Mouse (Mus musculus) adrenal gland, postnatal 0 days (tissue): ENCODE measurements around the gene Gm20498. TPM values are rescaled to one million over a fixed set of nuclear protein-coding genes. Genes with fewer than 3 reads are reported as not detected.

Experiments used
- polyA plus RNA-seq: library from polyadenylated mRNA; unstranded; fragments of >200 nt; fragmentation: Nextera tagmentation; extraction: Ambion mirVana; gene quantifications from 2 replicates; pipeline ENCODE4 v1.2.1, GENCODE M21; 2015

Gene Gm20498
- polyA plus RNA-seq, result 32.5 and 37.2 TPM in 2 replicates

DNA sequence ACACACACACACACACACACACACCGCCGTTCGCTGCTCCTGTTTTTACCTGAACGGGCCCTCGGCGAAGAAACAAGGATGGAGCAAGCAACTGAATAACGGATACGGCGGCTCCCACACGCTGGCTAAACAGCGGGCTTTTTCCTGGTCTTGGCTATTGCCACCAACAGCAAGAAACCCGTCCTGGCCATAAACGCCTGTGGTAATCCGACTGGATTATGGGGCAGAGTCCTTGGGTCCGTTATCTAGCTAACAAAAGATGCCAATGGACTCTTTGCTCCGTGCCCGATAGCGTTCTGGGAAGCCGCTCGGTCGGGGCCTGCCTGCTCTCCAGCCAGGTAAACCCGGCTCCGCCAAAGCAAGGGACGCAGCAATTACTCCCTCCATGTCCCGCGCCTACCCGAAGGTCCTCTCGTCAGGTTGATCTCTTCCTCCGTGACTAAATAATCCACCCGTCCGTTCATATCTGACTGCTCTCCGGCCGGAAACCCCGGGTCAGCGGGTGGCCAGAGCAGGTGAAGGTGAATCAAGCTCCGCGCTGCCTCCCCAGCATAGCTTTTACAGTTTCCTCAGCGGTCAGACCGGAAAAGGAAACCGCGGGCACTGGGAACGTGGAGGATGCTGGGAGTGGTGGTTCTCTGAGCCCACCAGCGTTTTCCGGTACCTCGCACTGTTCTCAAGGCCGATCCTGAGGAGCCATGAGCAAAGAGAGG lies at the start of gene Gm20498, which contains the start of gene Synj2bp:
Gene Gm20498, minus strand, starts transcription at position 590 of the 713 bp plus-strand sequence.
Gene Synj2bp, minus strand, starts transcription at position 596 of the 713 bp plus-strand sequence.

GRCm38 (mm10) chr12:81568374-81568773 lies 35.7 kb upstream of the Gm20498 start, which contains the start of gene Adam21:
TSS of gene Adam21 (minus strand) at chr12:81568474.

DNA sequence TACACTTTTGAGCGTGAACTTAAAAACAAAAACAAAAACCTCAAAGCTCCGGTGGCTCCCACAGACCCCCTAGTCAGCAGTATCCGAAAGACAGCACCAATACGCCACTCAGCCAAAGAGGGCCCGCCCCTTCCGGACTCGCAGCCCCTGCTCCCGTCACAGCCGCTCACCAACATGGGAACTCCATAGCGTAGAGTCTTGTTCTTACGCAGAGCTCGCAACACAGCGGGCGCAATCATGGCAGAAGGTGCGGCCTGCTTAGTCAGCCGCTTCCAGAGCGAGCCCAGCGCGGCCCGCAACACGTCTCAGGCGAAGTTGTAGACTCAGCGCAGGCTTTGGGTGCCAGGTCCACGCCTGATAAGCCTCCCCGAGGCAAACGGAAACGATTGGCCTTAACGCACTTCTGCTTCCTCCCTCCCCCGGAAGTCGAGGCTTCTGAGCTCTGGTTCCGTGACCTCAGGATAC lies 47.9 kb downstream of the Gm20498 start, which contains the start of gene Cox16:
Gene Cox16, minus strand, starts transcription at position 401 of the 465 bp plus-strand sequence.

DNA sequence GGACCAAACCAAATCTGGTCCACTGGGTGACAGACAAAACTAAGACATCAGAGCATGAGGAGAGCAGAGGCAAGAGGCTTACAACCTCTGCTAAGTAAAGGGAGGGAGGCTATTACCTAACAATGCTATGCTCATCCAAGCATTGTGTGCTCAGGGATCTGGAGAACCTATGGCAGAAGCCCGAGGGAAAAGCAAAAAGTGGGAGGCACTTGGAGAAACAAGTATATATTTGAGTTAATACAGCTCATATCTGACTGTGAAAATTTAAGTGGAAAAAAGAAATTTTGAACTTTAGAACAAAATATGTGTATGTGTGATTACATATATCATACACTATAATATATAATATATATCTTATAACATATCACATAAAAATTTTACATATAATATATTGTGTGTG lies 110.9 kb downstream of the Gm20498 start, which contains the start of gene Adam4:
Gene Adam4, minus strand, starts transcription at position 101 of the 400 bp plus-strand sequence.

GRCm38 (mm10) chr12:81379364-81379763 lies 153.3 kb downstream of the Gm20498 start, which contains the start of gene Gm4787:
TSS of gene Gm4787 (minus strand) at chr12:81379464.

DNA sequence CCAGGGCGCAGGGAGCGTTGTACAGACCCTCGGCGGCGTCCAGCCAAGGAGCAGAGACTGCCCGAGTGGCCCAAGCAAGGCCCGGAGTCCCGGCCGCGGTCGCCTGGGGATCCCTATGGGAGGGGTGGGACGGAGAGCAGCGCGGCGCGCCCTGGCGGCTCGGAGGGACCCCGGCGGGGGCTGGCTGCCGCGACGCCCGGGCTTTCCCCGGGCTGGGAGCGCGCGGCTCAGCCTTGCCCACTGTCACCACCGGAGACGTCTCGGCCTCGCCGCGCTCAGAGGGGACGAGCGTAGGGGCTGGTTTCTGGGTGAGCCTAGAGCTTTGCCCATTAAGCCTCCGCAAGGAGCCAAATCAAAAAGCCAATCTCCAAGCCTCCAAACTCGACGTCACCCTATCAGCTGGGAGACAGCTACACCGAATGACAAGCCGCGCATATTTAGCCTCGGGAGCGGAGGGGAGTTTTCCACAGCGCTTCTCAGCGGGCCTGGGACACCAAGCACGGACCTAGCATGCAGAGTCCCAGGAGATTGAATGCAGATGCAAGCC lies 199.8 kb downstream of the Gm20498 start, which contains the start of gene Slc8a3:
Gene Slc8a3, minus strand, starts transcription at position 306 of the 547 bp plus-strand sequence.

Other genes starting within 250 kb of the Gm20498 start
- gene Slc8a3, start 199.7 kb downstream of the Gm20498 start, polyA plus RNA-seq, result 0.87 and 1.5 TPM in 2 replicates
- 0.25 and 0.44 TPM in 2 replicates for gene Gm4787, start 153.4 kb downstream of the Gm20498 start, polyA plus RNA-seq
- gene Adam4, start 111.0 kb downstream of the Gm20498 start, polyA plus RNA-seq, result 0.37 and 0.49 TPM in 2 replicates
- gene Cox16, start 47.8 kb downstream of the Gm20498 start, polyA plus RNA-seq, result 338 and 533 TPM in 2 replicates
- gene Synj2bp, start within 50 bp of the Gm20498 start, polyA plus RNA-seq, result 20.6 and 25.2 TPM in 2 replicates
- gene Adam21, start 35.6 kb upstream of the Gm20498 start, polyA plus RNA-seq, result 0.12 and 0.58 TPM in 2 replicates
- 69.3 and 96.5 TPM in 2 replicates for gene Med6, start 62.1 kb upstream of the Gm20498 start, polyA plus RNA-seq
- 2.2 and 5.2 TPM in 2 replicates for gene Ttc9, start 98.3 kb upstream of the Gm20498 start, polyA plus RNA-seq
- gene Map3k9, start 248.3 kb upstream of the Gm20498 start, polyA plus RNA-seq, result 0.76 and 1.7 TPM in 2 replicates